Mouse (Mus musculus) liver, embryonic 14.5 days (tissue): ENCODE results near the gene Msx3. TPM values are rescaled to one million over a fixed set of nuclear protein-coding genes. Genes with fewer than 3 reads are reported as not detected.

Experiments
- ATAC-seq: fragments of 200-750 bp; cut with Nextera tagmentation; 2 replicates; pipeline ENCODE4 v1.8.0; 2017; ENCODE audit warnings: moderate number of reproducible peaks, mild to moderate bottlenecking, moderate library complexity; ENCODE audit not compliant: insufficient read depth
- DNase-seq, 3 experiments: peaks; one replicate each; pipeline ENCODE4 v3.0.0-alpha.2; 2012 to 2013; ENCODE audit warnings: low read depth in 3 of 3, low spot score in 3 of 3
- H3K27ac ChIP-seq: fragments of 300-500 bp; sonication (generic); 2 replicates; pipeline ENCODE4 v1.5.1; 2014; ENCODE audit warnings: moderate library complexity, mild to moderate bottlenecking, control low read depth, inconsistent platforms
- H3K27me3 ChIP-seq: fragments of 300-500 bp; sonication (generic); 2 replicates; pipeline ENCODE4 v1.6.1; 2014; ENCODE audit warnings: mild to moderate bottlenecking, low read length, moderate library complexity; ENCODE audit not compliant: control insufficient read depth, insufficient read depth
- H3K36me3 ChIP-seq: fragments of 300-500 bp; sonication (generic); replicated peaks from 2 replicates; pipeline ENCODE4 v1.6.1; 2014; ENCODE audit warnings: low read depth; ENCODE audit not compliant: control insufficient read depth, insufficient read depth
- H3K4me1 ChIP-seq, 2 experiments: fragments of 200-500 bp in 1 of 2; fragments of 300-500 bp in 1 of 2; sonication (generic) in 1 of 2; replicated peaks; 2 replicates each; pipeline ENCODE4 v1.6.1; 2012 to 2014; ENCODE audit warnings: antibody characterized with exemption in 1 of 2, inconsistent platforms in 1 of 2, low read length in 1 of 2; ENCODE audit not compliant: control insufficient read depth in 2 of 2, insufficient read depth in 2 of 2
- H3K4me2 ChIP-seq: fragments of 300-500 bp; sonication (generic); 2 replicates; pipeline ENCODE4 v1.6.1; 2014; ENCODE audit warnings: low read depth, mild to moderate bottlenecking, control low read depth, moderate library complexity
- H3K4me3 ChIP-seq, 2 experiments: fragments of 200-500 bp in 1 of 2; fragments of 300-500 bp in 1 of 2; sonication (generic) in 1 of 2; 2 replicates each; pipeline ENCODE4 v1.5.1; 2012 to 2014; ENCODE audit warnings: low read depth in 2 of 2, low read length in 2 of 2, mild to moderate bottlenecking in 2 of 2, control low read depth in 1 of 2, inconsistent platforms in 1 of 2, moderate library complexity in 1 of 2; ENCODE audit not compliant: insufficient read depth in 1 of 2
- H3K9ac ChIP-seq: fragments of 300-500 bp; sonication (generic); replicated peaks from 2 replicates; pipeline ENCODE4 v1.6.1; 2014; ENCODE audit warnings: mild to moderate bottlenecking, control low read depth, moderate library complexity
- H3K9me3 ChIP-seq: fragments of 300-500 bp; sonication (generic); 2 replicates; pipeline ENCODE4 v1.6.1; 2016; ENCODE audit warnings: low read length, mixed read lengths; ENCODE audit not compliant: control insufficient read depth
- CTCF ChIP-seq: IDR thresholded peaks from 2 replicates; pipeline ENCODE4 v1.5.1; 2016; ENCODE audit warnings: antibody characterized with exemption, low read depth, control low read depth
- EP300 ChIP-seq: IDR thresholded peaks from 2 replicates; pipeline ENCODE4 v1.6.1; 2016; ENCODE audit warnings: antibody characterized with exemption, low read depth
- WGBS: fragments of 180-500 bp; shearing (Covaris S2); extraction: QIAGEN DNeasy Blood & Tissue Kit; methylation state at CpG from one replicate; pipeline ENCODE4 v1.1.7; 2014; ENCODE audit not compliant: insufficient replicate concordance; 5-methylcytosine and 5-hydroxymethylcytosine counted together
- polyA plus RNA-seq, 2 experiments: library from polyadenylated mRNA; depleted of rRNA in 1 of 2; stranded (reverse) in 1 of 2; unstranded in 1 of 2; fragments of >200 nt; fragmentation: Nextera tagmentation in 1 of 2; extraction: Ambion mirVana in 1 of 2; gene quantifications; 2 replicates each; pipeline versions ENCODE4 v1.2.1 to v1.2.3; 2012 to 2014

The Msx3 gene
- polyA plus RNA-seq (2012; rRNA removed) (not detected in 2 replicates), polyA plus RNA-seq (2014; fragmentation: Nextera tagmentation; extraction: Ambion mirVana) (not detected in 2 replicates)

GRCm38 (mm10) chr7:140048361-140049114, at the start of gene Msx3:
Gene Msx3, minus strand, starts transcription at chr7:140049089.
- WGBS: 2% methylated on average over 56 of the region's 56 CpGs
- Histone ChIP-seq H3K4me1 (no peaks in the 10 kb centered on the region), H3K4me2 (peak within 1 kb of the TSS; percentile 46), H3K27ac (no peak within 1 kb of the TSS), H3K27me3 (peaks cover 79% of the 10 kb centered on the region), H3K9me3 (no peaks in the 10 kb centered on the region), H3K4me3 (peak within 1 kb of the TSS; percentile 22 to 30), H3K9ac (no peak within 1 kb of the TSS), H3K36me3 (no peaks in the 10 kb centered on the region)
- ATAC-seq: no peak
- no peak for DNase-seq
- TF ChIP-seq CTCF (no peak), EP300 (no peak)

- WGBS: 17% methylated on average over 1 of the region's 1 CpGs
Observed at GRCm38 (mm10) chr7:140098466-140098865, 49.6 kb upstream of the Msx3 start.

GRCm38 (mm10) chr7:140096055-140096454, 47.2 kb upstream of the Msx3 start:
- H3K4me1 ChIP-seq: no peaks in the 10 kb centered on the region
- no peak for DNase-seq
- H3K9ac ChIP-seq: no peak overlapping the region
- H3K9me3 ChIP-seq: no peaks in the 10 kb centered on the region
- H3K4me2 ChIP-seq: no peak overlapping the region
- no peak overlapping the region for H3K27ac ChIP-seq
- H3K27me3 ChIP-seq: no peaks in the 10 kb centered on the region
- no peak for ATAC-seq
- no peak overlapping the region for H3K4me3 ChIP-seq
- H3K36me3 ChIP-seq: no peaks in the 10 kb centered on the region
- TF ChIP-seq EP300: no peak
- no peak for TF ChIP-seq CTCF

More at GRCm38 (mm10) chr7:140098466-140098865, 49.6 kb upstream of the Msx3 start:
- Histone ChIP-seq H3K36me3 (no peaks in the 10 kb centered on the region), H3K27ac (no peak overlapping the region), H3K4me2 (no peak overlapping the region), H3K4me1 (peaks cover 0 to 6% of the 10 kb centered on the region in 2 experiments; a peak in 2 of 4 replicates), H3K4me3 (no peak overlapping the region), H3K27me3 (no peaks in the 10 kb centered on the region), H3K9me3 (no peaks in the 10 kb centered on the region), H3K9ac (no peak overlapping the region)
- no peak for ATAC-seq
- no peak for DNase-seq
- TF ChIP-seq CTCF: no peak
- no peak for TF ChIP-seq EP300

- no peak for ATAC-seq
- WGBS: 41% methylated on average over 1 of the region's 1 CpGs
- Histone ChIP-seq H3K9me3 (no peaks in the 10 kb centered on the region), H3K4me2 (no peak overlapping the region), H3K36me3 (no peaks in the 10 kb centered on the region), H3K9ac (no peak overlapping the region), H3K4me3 (no peak overlapping the region), H3K27me3 (no peaks in the 10 kb centered on the region), H3K27ac (no peak overlapping the region), H3K4me1 (no peaks in the 10 kb centered on the region)
- no peak for DNase-seq
- TF ChIP-seq EP300 (no peak), CTCF (no peak)
Observed at GRCm38 (mm10) chr7:140095556-140095955, 46.7 kb upstream of the Msx3 start.

GRCm38 (mm10) chr7:140094954-140095353, 46.1 kb upstream of the Msx3 start:
- TF ChIP-seq EP300 (no peak), CTCF (no peak)
- DNase-seq: no peak
- 56% methylated on average over 5 of the region's 5 CpGs for WGBS
- no peaks in the 10 kb centered on the region for H3K36me3 ChIP-seq
- no peak overlapping the region for H3K4me3 ChIP-seq
- no peaks in the 10 kb centered on the region for H3K9me3 ChIP-seq
- no peaks in the 10 kb centered on the region for H3K27me3 ChIP-seq
- H3K4me1 ChIP-seq: no peaks in the 10 kb centered on the region
- H3K4me2 ChIP-seq: no peak overlapping the region
- no peak overlapping the region for H3K9ac ChIP-seq
- H3K27ac ChIP-seq: no peak overlapping the region
- no peak for ATAC-seq
